Mouse (Mus musculus): ENCODE data around the gene Vps33a. TPM values are rescaled to one million over a fixed set of nuclear protein-coding genes. Genes with fewer than 3 reads are reported as not detected.
"Not testable (repeated sequence)": the region's sequence is repeated elsewhere in the genome, so short reads cannot be mapped to it uniquely, and the experiment has no call there.

Gene Vps33a
- total and polyA plus RNA-seq, 2 experiments from 2014 or later, result 34.7 to 55.6 TPM

- 95% methylated on average over 1 of the region's 1 CpGs for WGBS
- H3K4me2 ChIP-seq (ENCODE audit: low read depth, low read length), result no peak overlapping the region
- H3K27me3 ChIP-seq (ENCODE audit: insufficient read depth, low read length), result no peaks in the 10 kb centered on the region
- H3K4me3 ChIP-seq (ENCODE audit: low read length), result no peak overlapping the region
- H3K9ac ChIP-seq (replicated peaks; ENCODE audit: low read length), result no peak overlapping the region
- H3K9me3 ChIP-seq (ENCODE audit: low read length), result no peaks in the 10 kb centered on the region
- peaks cover 9% of the 10 kb centered on the region for H3K4me1 ChIP-seq (ENCODE audit: insufficient read depth, low read length)
- ATAC-seq (no peak), DNase-seq (ENCODE audit: low spot score) (no peak)
- no peak for TF ChIP-seq CTCF (IDR thresholded peaks at IDR 0.05; ENCODE audit: low read depth)
- H3K36me3 ChIP-seq (ENCODE audit: insufficient read depth, low read length), result peaks cover 2% of the 10 kb centered on the region; the same call in 1 of the 2 replicates
- H3K27ac ChIP-seq, result no peak overlapping the region
Measured at GRCm38 (mm10) chr5:123521621-123522020, 51.2 kb downstream of the Vps33a start.

GRCm38 (mm10) chr5:123520666-123521065 is 52.2 kb downstream of the Vps33a start:
- TF ChIP-seq CTCF (IDR thresholded peaks at IDR 0.05; ENCODE audit: low read depth), result no peak
- peaks cover 10% of the 10 kb centered on the region; the same call in 1 of the 2 replicates for H3K36me3 ChIP-seq (ENCODE audit: insufficient read depth, low read length)
- DNase-seq (ENCODE audit: low spot score), result no peak
- no peak overlapping the region for H3K9ac ChIP-seq (replicated peaks; ENCODE audit: low read length)
- H3K4me2 ChIP-seq (ENCODE audit: low read depth, low read length), result no peak overlapping the region
- peaks cover 9% of the 10 kb centered on the region for H3K4me1 ChIP-seq (ENCODE audit: insufficient read depth, low read length)
- no peaks in the 10 kb centered on the region for H3K9me3 ChIP-seq (ENCODE audit: low read length)
- 93% methylated on average over 9 of the region's 9 CpGs for WGBS
- H3K27ac ChIP-seq, result no peak overlapping the region
- no peak for ATAC-seq
- H3K4me3 ChIP-seq (ENCODE audit: low read length), result no peak overlapping the region
- no peaks in the 10 kb centered on the region for H3K27me3 ChIP-seq (ENCODE audit: insufficient read depth, low read length)

- no peak overlapping the region for H3K4me2 ChIP-seq (ENCODE audit: low read depth, low read length)
- DNase-seq (ENCODE audit: low spot score) (no peak), ATAC-seq (no peak)
- H3K27me3 ChIP-seq (ENCODE audit: insufficient read depth, low read length), result no peaks in the 10 kb centered on the region
- H3K9me3 ChIP-seq (ENCODE audit: low read length), result no peaks in the 10 kb centered on the region
- H3K9ac ChIP-seq (replicated peaks; ENCODE audit: low read length), result no peak overlapping the region
- WGBS, result 91% methylated on average over 5 of the region's 5 CpGs
- no peaks in the 10 kb centered on the region for H3K4me1 ChIP-seq (ENCODE audit: insufficient read depth, low read length)
- no peak for TF ChIP-seq CTCF (IDR thresholded peaks at IDR 0.05; ENCODE audit: low read depth)
- no peak overlapping the region for H3K27ac ChIP-seq
- no peak overlapping the region for H3K4me3 ChIP-seq (ENCODE audit: low read length)
- H3K36me3 ChIP-seq (ENCODE audit: insufficient read depth, low read length), result peaks cover 29% of the 10 kb centered on the region; the same call in 1 of the 2 replicates
Measured at GRCm38 (mm10) chr5:123514871-123515270, 58.0 kb downstream of the Vps33a start.

GRCm38 (mm10) chr5:123512102-123512501 is 60.7 kb downstream of the Vps33a start:
- no peaks in the 10 kb centered on the region for H3K27me3 ChIP-seq (ENCODE audit: insufficient read depth, low read length)
- H3K36me3 ChIP-seq (ENCODE audit: insufficient read depth, low read length), result peaks cover 29% of the 10 kb centered on the region; the same call in 1 of the 2 replicates
- no peak for ATAC-seq
- 76% methylated on average over 3 of the region's 3 CpGs for WGBS
- no peak overlapping the region for H3K27ac ChIP-seq
- no peak overlapping the region for H3K4me3 ChIP-seq (ENCODE audit: low read length)
- DNase-seq (ENCODE audit: low spot score), result no peak
- no peak for TF ChIP-seq CTCF (IDR thresholded peaks at IDR 0.05; ENCODE audit: low read depth)
- peaks cover 4% of the 10 kb centered on the region; the same call in 1 of the 2 replicates for H3K4me1 ChIP-seq (ENCODE audit: insufficient read depth, low read length)
- H3K9me3 ChIP-seq (ENCODE audit: low read length), result no peaks in the 10 kb centered on the region
- H3K4me2 ChIP-seq (ENCODE audit: low read depth, low read length), result no peak overlapping the region
- H3K9ac ChIP-seq (replicated peaks; ENCODE audit: low read length), result no peak overlapping the region

GRCm38 (mm10) chr5:123511426-123511825 is 61.4 kb downstream of the Vps33a start:
- H3K27ac ChIP-seq; H3K27me3 ChIP-seq (ENCODE audit: insufficient read depth, low read length); H3K4me2 ChIP-seq (ENCODE audit: low read depth, low read length); H3K9me3 ChIP-seq (ENCODE audit: low read length); DNase-seq (ENCODE audit: low spot score); ATAC-seq; H3K4me1 ChIP-seq (ENCODE audit: insufficient read depth, low read length); H3K4me3 ChIP-seq (ENCODE audit: low read length); H3K9ac ChIP-seq (replicated peaks; ENCODE audit: low read length): not testable (repeated sequence)
- peaks cover 26% of the 10 kb centered on the region; the same call in 1 of the 2 replicates for H3K36me3 ChIP-seq (ENCODE audit: insufficient read depth, low read length)
- WGBS, result 75% methylated on average over 3 of the region's 3 CpGs

GRCm38 (mm10) chr5:123510160-123510559 is 62.7 kb downstream of the Vps33a start, which contains the start of gene B3gnt4:
B3gnt4 (plus strand) TSS chr5:123510460.
- no peak for ATAC-seq

GRCm38 (mm10) chr5:123508921-123509320 is 63.9 kb downstream of the Vps33a start:
- Histone ChIP-seq H3K27me3 (ENCODE audit: insufficient read depth, low read length) (no peaks in the 10 kb centered on the region), H3K27ac (no peak overlapping the region), H3K9me3 (ENCODE audit: low read length) (no peaks in the 10 kb centered on the region), H3K4me1 (ENCODE audit: insufficient read depth, low read length) (peaks cover 4% of the 10 kb centered on the region; the same call in 1 of the 2 replicates), H3K36me3 (ENCODE audit: insufficient read depth, low read length) (0 out of 2 replicates have a peak, but pooled peaks cover 9% of the 10 kb centered on the region), H3K4me2 (ENCODE audit: low read depth, low read length) (peak overlapping the region; percentile 84), H3K4me3 (ENCODE audit: low read length) (peak overlapping the region; percentile 62), H3K9ac (replicated peaks; ENCODE audit: low read length) (peak overlapping the region; percentile 54)
- 7% methylated on average over 12 of the region's 12 CpGs for WGBS
- no peak for ATAC-seq
- no peak for TF ChIP-seq CTCF (IDR thresholded peaks at IDR 0.05; ENCODE audit: low read depth)
- DNase-seq (ENCODE audit: low spot score), result peak; percentile 19

More at GRCm38 (mm10) chr5:123510160-123510559, 62.7 kb downstream of the Vps33a start, which contains the start of gene B3gnt4:
- peaks cover 15% of the 10 kb centered on the region; the same call in 1 of the 2 replicates for H3K36me3 ChIP-seq (ENCODE audit: insufficient read depth, low read length)
- H3K4me1 ChIP-seq (ENCODE audit: insufficient read depth, low read length), result peaks cover 4% of the 10 kb centered on the region; the same call in 1 of the 2 replicates
- no peaks in the 10 kb centered on the region for H3K9me3 ChIP-seq (ENCODE audit: low read length)
- peak within 1 kb of the TSS; percentile 84 for H3K4me2 ChIP-seq (ENCODE audit: low read depth, low read length)
- no peak for DNase-seq (ENCODE audit: low spot score)
- no peak within 1 kb of the TSS for H3K4me3 ChIP-seq (ENCODE audit: low read length)
- no peak within 1 kb of the TSS for H3K9ac ChIP-seq (replicated peaks; ENCODE audit: low read length)
- no peak for TF ChIP-seq CTCF (IDR thresholded peaks at IDR 0.05; ENCODE audit: low read depth)
- no peak within 1 kb of the TSS for H3K27ac ChIP-seq
- H3K27me3 ChIP-seq (ENCODE audit: insufficient read depth, low read length), result no peaks in the 10 kb centered on the region
- 85% methylated on average over 5 of the region's 5 CpGs for WGBS
